Mouse (Mus musculus): Measurements from ENCODE around the gene Uvrag.

- no peak for TF ChIP-seq CTCF (conservative IDR thresholded peaks at IDR 0.05; ENCODE audit: low read length)
- TF ChIP-seq POU5F1 (IDR thresholded peaks at IDR 0.05; ENCODE audit: borderline replicate concordance, low read length) = no peak
- no peak for TF ChIP-seq NANOG (IDR thresholded peaks at IDR 0.05; ENCODE audit: borderline replicate concordance, low read length)
Measured at GRCm38 (mm10) chr7:99189885-99190284, 48.9 kb upstream of the Uvrag start.
